Mouse (Mus musculus): ENCODE results near the gene Supt3. TPM values are rescaled to one million over a fixed set of nuclear protein-coding genes. Genes with fewer than 3 reads are reported as not detected.

Gene Supt3
- polyA plus RNA-seq, 1 experiment = 15.9 TPM

DNA sequence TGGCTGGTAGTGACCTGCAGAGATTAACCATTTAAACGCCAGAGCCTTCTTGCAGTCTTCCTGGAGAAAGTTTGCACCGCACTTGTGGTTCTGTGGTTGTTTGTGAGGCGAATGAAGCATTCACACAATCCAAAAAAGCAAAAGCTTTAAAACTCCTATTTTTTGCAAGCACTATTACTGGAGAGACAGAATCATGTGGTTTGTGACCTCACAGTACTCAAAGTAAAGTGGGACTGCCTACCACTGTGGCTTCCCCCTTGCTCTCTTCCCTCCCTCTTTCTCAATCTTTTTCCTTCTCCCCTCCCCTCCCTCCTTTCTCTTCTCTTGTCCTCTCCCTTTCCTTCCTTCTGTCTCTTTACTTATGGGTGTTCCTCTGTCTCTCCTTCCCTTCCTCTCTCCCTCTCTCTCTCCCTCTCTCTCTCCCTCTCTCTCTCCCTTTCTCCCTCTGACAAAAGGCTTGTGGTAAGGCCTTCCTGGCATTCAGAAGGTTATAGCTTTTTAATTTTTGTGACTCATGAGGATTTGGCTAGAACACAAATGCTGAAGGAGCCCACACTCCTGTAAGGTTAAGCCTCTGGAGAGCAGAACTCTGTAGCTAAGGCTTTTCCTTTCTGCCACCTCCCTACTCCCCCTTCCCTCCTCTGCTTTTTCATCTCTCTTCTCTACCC is 37.7 kb downstream of the Supt3 start, which contains the start of gene Runx2:
TSS of gene Runx2 (minus strand) at position 290 of the 668 bp plus-strand sequence.
- Histone ChIP-seq H3K4me3 (ENCODE audit: low read depth, low read length) (no peak within 1 kb of the TSS), H3K27ac (ENCODE audit: insufficient read depth, low read length) (no peak within 1 kb of the TSS)

DNA sequence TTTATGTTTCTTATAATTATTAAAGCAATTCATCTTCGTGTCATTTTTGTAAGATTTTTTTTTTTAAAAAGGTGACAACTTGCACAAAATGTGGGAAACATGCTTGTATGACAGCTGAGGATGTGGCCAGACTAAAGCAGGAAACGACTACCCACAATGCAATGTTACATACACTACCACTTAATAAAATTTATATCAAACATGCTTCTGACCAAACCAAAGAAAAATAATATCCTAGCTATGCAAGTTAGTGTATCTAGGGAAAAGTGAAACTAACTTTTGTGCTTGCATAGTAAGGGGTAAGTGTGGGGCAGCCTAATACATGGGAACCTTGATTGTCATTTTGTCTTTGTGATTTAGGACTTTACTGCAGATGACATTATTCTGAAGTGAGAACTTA is 41.9 kb downstream of the Supt3 start:
- Histone ChIP-seq H3K9me3 (replicated peaks; ENCODE audit: control insufficient read depth, insufficient read depth, low read length, poor library complexity, severe bottlenecking) (no peaks in the 10 kb centered on the region), H3K9ac (ENCODE audit: low read depth, poor library complexity, severe bottlenecking) (no peak overlapping the region), H3K36me3 (ENCODE audit: control insufficient read depth, insufficient read depth, low read length, poor library complexity, severe bottlenecking) (no peaks in the 10 kb centered on the region), H3K4me3 (ENCODE audit: low read depth, low read length) (no peak overlapping the region), H3K27me3 (ENCODE audit: control insufficient read depth, insufficient read depth, low read length, poor library complexity, severe bottlenecking) (no peaks in the 10 kb centered on the region), H3K4me1 (ENCODE audit: control insufficient read depth, insufficient read depth, low read length) (no peaks in the 10 kb centered on the region), H3K27ac (ENCODE audit: insufficient read depth, low read length) (no peak overlapping the region)
- TF ChIP-seq POLR2A (IDR thresholded peaks at IDR 0.05; ENCODE audit: insufficient read depth, low read length) (no peak), EP300 (IDR thresholded peaks at IDR 0.05; ENCODE audit: insufficient read depth, low read depth, low read length) (no peak), CTCF (IDR thresholded peaks at IDR 0.05; ENCODE audit: low read depth, low read length) (no peak)

More for the DNA sequence above, 37.7 kb downstream of the Supt3 start, which contains the start of gene Runx2:
- TF ChIP-seq EP300 (IDR thresholded peaks at IDR 0.05; ENCODE audit: insufficient read depth, low read depth, low read length) = no peak
- no peak for TF ChIP-seq CTCF (IDR thresholded peaks at IDR 0.05; ENCODE audit: low read depth, low read length)
- TF ChIP-seq POLR2A (IDR thresholded peaks at IDR 0.05; ENCODE audit: insufficient read depth, low read length) = no peak
- Histone ChIP-seq H3K36me3 (ENCODE audit: control insufficient read depth, insufficient read depth, low read length, poor library complexity, severe bottlenecking) (no peaks in the 10 kb centered on the region), H3K27me3 (ENCODE audit: control insufficient read depth, insufficient read depth, low read length, poor library complexity, severe bottlenecking) (no peaks in the 10 kb centered on the region), H3K9ac (ENCODE audit: low read depth, poor library complexity, severe bottlenecking) (no peak within 1 kb of the TSS), H3K9me3 (replicated peaks; ENCODE audit: control insufficient read depth, insufficient read depth, low read length, poor library complexity, severe bottlenecking) (no peaks in the 10 kb centered on the region), H3K4me1 (ENCODE audit: control insufficient read depth, insufficient read depth, low read length) (no peaks in the 10 kb centered on the region)

GRCm38 (mm10) chr17:44819816-44820215 is 42.9 kb downstream of the Supt3 start:
- TF ChIP-seq EP300 (IDR thresholded peaks at IDR 0.05; ENCODE audit: insufficient read depth, low read depth, low read length) (no peak), CTCF (IDR thresholded peaks at IDR 0.05; ENCODE audit: low read depth, low read length) (no peak), POLR2A (IDR thresholded peaks at IDR 0.05; ENCODE audit: insufficient read depth, low read length) (no peak)
- Histone ChIP-seq H3K36me3 (ENCODE audit: control insufficient read depth, insufficient read depth, low read length, poor library complexity, severe bottlenecking) (no peaks in the 10 kb centered on the region), H3K9me3 (replicated peaks; ENCODE audit: control insufficient read depth, insufficient read depth, low read length, poor library complexity, severe bottlenecking) (no peaks in the 10 kb centered on the region), H3K4me1 (ENCODE audit: control insufficient read depth, insufficient read depth, low read length) (no peaks in the 10 kb centered on the region), H3K27me3 (ENCODE audit: control insufficient read depth, insufficient read depth, low read length, poor library complexity, severe bottlenecking) (no peaks in the 10 kb centered on the region), H3K4me3 (ENCODE audit: low read depth, low read length) (no peak overlapping the region), H3K9ac (ENCODE audit: low read depth, poor library complexity, severe bottlenecking) (no peak overlapping the region), H3K27ac (ENCODE audit: insufficient read depth, low read length) (no peak overlapping the region)

GRCm38 (mm10) chr17:44821940-44822339 is 45.0 kb downstream of the Supt3 start:
- Histone ChIP-seq H3K4me1 (ENCODE audit: control insufficient read depth, insufficient read depth, low read length) (no peaks in the 10 kb centered on the region), H3K9ac (ENCODE audit: low read depth, poor library complexity, severe bottlenecking) (no peak overlapping the region), H3K4me3 (ENCODE audit: low read depth, low read length) (no peak overlapping the region), H3K27ac (ENCODE audit: insufficient read depth, low read length) (no peak overlapping the region), H3K27me3 (ENCODE audit: control insufficient read depth, insufficient read depth, low read length, poor library complexity, severe bottlenecking) (no peaks in the 10 kb centered on the region), H3K9me3 (replicated peaks; ENCODE audit: control insufficient read depth, insufficient read depth, low read length, poor library complexity, severe bottlenecking) (no peaks in the 10 kb centered on the region), H3K36me3 (ENCODE audit: control insufficient read depth, insufficient read depth, low read length, poor library complexity, severe bottlenecking) (no peaks in the 10 kb centered on the region)
- no peak for TF ChIP-seq EP300 (IDR thresholded peaks at IDR 0.05; ENCODE audit: insufficient read depth, low read depth, low read length)
- no peak for TF ChIP-seq CTCF (IDR thresholded peaks at IDR 0.05; ENCODE audit: low read depth, low read length)
- no peak for TF ChIP-seq POLR2A (IDR thresholded peaks at IDR 0.05; ENCODE audit: insufficient read depth, low read length)

GRCm38 (mm10) chr17:44827124-44827523 is 50.2 kb downstream of the Supt3 start:
- H3K36me3 ChIP-seq (ENCODE audit: control insufficient read depth, insufficient read depth, low read length, poor library complexity, severe bottlenecking) = no peaks in the 10 kb centered on the region
- TF ChIP-seq POLR2A (IDR thresholded peaks at IDR 0.05; ENCODE audit: insufficient read depth, low read length) = no peak
- no peak for TF ChIP-seq CTCF (IDR thresholded peaks at IDR 0.05; ENCODE audit: low read depth, low read length)
- no peak for TF ChIP-seq EP300 (IDR thresholded peaks at IDR 0.05; ENCODE audit: insufficient read depth, low read depth, low read length)
- H3K4me3 ChIP-seq (ENCODE audit: low read depth, low read length) = no peak overlapping the region
- no peaks in the 10 kb centered on the region for H3K27me3 ChIP-seq (ENCODE audit: control insufficient read depth, insufficient read depth, low read length, poor library complexity, severe bottlenecking)
- no peak overlapping the region for H3K9ac ChIP-seq (ENCODE audit: low read depth, poor library complexity, severe bottlenecking)
- no peak overlapping the region for H3K27ac ChIP-seq (ENCODE audit: insufficient read depth, low read length)
- no peaks in the 10 kb centered on the region for H3K4me1 ChIP-seq (ENCODE audit: control insufficient read depth, insufficient read depth, low read length)
- no peaks in the 10 kb centered on the region for H3K9me3 ChIP-seq (replicated peaks; ENCODE audit: control insufficient read depth, insufficient read depth, low read length, poor library complexity, severe bottlenecking)

GRCm38 (mm10) chr17:44827964-44828363 is 51.0 kb downstream of the Supt3 start:
- Histone ChIP-seq H3K9ac (ENCODE audit: low read depth, poor library complexity, severe bottlenecking) (no peak overlapping the region), H3K4me1 (ENCODE audit: control insufficient read depth, insufficient read depth, low read length) (no peaks in the 10 kb centered on the region), H3K36me3 (ENCODE audit: control insufficient read depth, insufficient read depth, low read length, poor library complexity, severe bottlenecking) (no peaks in the 10 kb centered on the region), H3K27me3 (ENCODE audit: control insufficient read depth, insufficient read depth, low read length, poor library complexity, severe bottlenecking) (no peaks in the 10 kb centered on the region), H3K4me3 (ENCODE audit: low read depth, low read length) (no peak overlapping the region), H3K9me3 (replicated peaks; ENCODE audit: control insufficient read depth, insufficient read depth, low read length, poor library complexity, severe bottlenecking) (no peaks in the 10 kb centered on the region), H3K27ac (ENCODE audit: insufficient read depth, low read length) (no peak overlapping the region)
- TF ChIP-seq EP300 (IDR thresholded peaks at IDR 0.05; ENCODE audit: insufficient read depth, low read depth, low read length) (no peak), POLR2A (IDR thresholded peaks at IDR 0.05; ENCODE audit: insufficient read depth, low read length) (no peak), CTCF (IDR thresholded peaks at IDR 0.05; ENCODE audit: low read depth, low read length) (no peak)

Measured in ES-Bruce4 (cell line).